Mouse (Mus musculus): Measurements from ENCODE around the gene Nanos2. TPM values are rescaled to one million over a fixed set of nuclear protein-coding genes. Genes with fewer than 3 reads are reported as not detected.

Nanos2 gene
- polyA plus RNA-seq, 1 experiment from 2014 or later, result not detected

GRCm38 (mm10) chr7:18992294-18992675 lies 5.1 kb downstream of the Nanos2 start:
- under 1% methylated on average over 22 of the region's 31 CpGs for WGBS
- H3K4me3 ChIP-seq, result peak overlapping the region; percentile 59

GRCm38 (mm10) chr7:18993036-18993435 lies 5.8 kb downstream of the Nanos2 start:
- Histone ChIP-seq H3K9ac (no peak overlapping the region), H3K9me3 (no peaks in the 10 kb centered on the region), H3K27me3 (peaks cover 15% of the 10 kb centered on the region), H3K4me3 (peak overlapping the region; percentile 59), H3K4me2 (peak overlapping the region; percentile 89), H3K4me1 (peaks cover 36% of the 10 kb centered on the region), H3K27ac (no peak overlapping the region), H3K36me3 (0 out of 2 replicates have a peak, but pooled peaks cover 5% of the 10 kb centered on the region)
- WGBS, result 85% methylated on average over 5 of the region's 5 CpGs
- no peak for ATAC-seq (ENCODE audit: insufficient number of reproducible peaks, low FRiP score, low TSS enrichment, low read depth)

More at GRCm38 (mm10) chr7:18992294-18992675, 5.1 kb downstream of the Nanos2 start:
- peaks cover 36% of the 10 kb centered on the region for H3K4me1 ChIP-seq
- peak overlapping the region; percentile 47 for H3K9ac ChIP-seq
- H3K4me2 ChIP-seq, result peak overlapping the region; percentile 89
- H3K27ac ChIP-seq, result no peak overlapping the region
- H3K36me3 ChIP-seq, result 0 out of 2 replicates have a peak, but pooled peaks cover 1% of the 10 kb centered on the region
- H3K9me3 ChIP-seq, result no peaks in the 10 kb centered on the region
- ATAC-seq (ENCODE audit: insufficient number of reproducible peaks, low FRiP score, low TSS enrichment, low read depth), result no peak
- peaks cover 15% of the 10 kb centered on the region for H3K27me3 ChIP-seq

GRCm38 (mm10) chr7:18998835-18999234 lies 11.6 kb downstream of the Nanos2 start:
- H3K4me1 ChIP-seq, result peaks cover 30% of the 10 kb centered on the region
- no peaks in the 10 kb centered on the region for H3K9me3 ChIP-seq
- H3K36me3 ChIP-seq, result 0 out of 2 replicates have a peak, but pooled peaks cover 5% of the 10 kb centered on the region
- no peak for ATAC-seq (ENCODE audit: insufficient number of reproducible peaks, low FRiP score, low TSS enrichment, low read depth)
- H3K4me3 ChIP-seq, result no peak overlapping the region
- no peak overlapping the region for H3K9ac ChIP-seq
- no peak overlapping the region for H3K4me2 ChIP-seq
- 40% methylated on average over 9 of the region's 9 CpGs for WGBS
- no peak overlapping the region for H3K27ac ChIP-seq
- H3K27me3 ChIP-seq, result no peaks in the 10 kb centered on the region

- Histone ChIP-seq H3K27me3 (no peaks in the 10 kb centered on the region), H3K4me3 (peak overlapping the region; percentile 29), H3K4me2 (peak overlapping the region; percentile 42), H3K9ac (no peak overlapping the region), H3K9me3 (no peaks in the 10 kb centered on the region), H3K27ac (0 out of 2 replicates have a peak overlapping the region, but pooled peaks have one; percentile 51), H3K36me3 (peaks cover 10% of the 10 kb centered on the region), H3K4me1 (peaks cover 35% of the 10 kb centered on the region)
- no peak for ATAC-seq (ENCODE audit: insufficient number of reproducible peaks, low FRiP score, low TSS enrichment, low read depth)
- 56% methylated on average over 10 of the region's 10 CpGs for WGBS
Observed at GRCm38 (mm10) chr7:19000421-19000820, 13.2 kb downstream of the Nanos2 start.

GRCm38 (mm10) chr7:19001066-19001806 lies 14.0 kb downstream of the Nanos2 start:
- no peaks in the 10 kb centered on the region for H3K27me3 ChIP-seq
- 34% methylated on average over 18 of the region's 18 CpGs for WGBS
- peaks cover 43% of the 10 kb centered on the region for H3K4me1 ChIP-seq
- peak overlapping the region; percentile 42 for H3K4me2 ChIP-seq
- peaks cover 18% of the 10 kb centered on the region for H3K36me3 ChIP-seq
- no peak overlapping the region for H3K9ac ChIP-seq
- no peaks in the 10 kb centered on the region for H3K9me3 ChIP-seq
- peak overlapping the region; percentile 85; the same call in 1 of the 2 replicates for H3K27ac ChIP-seq
- peak overlapping the region; percentile 29 for H3K4me3 ChIP-seq
- no peak for ATAC-seq (ENCODE audit: insufficient number of reproducible peaks, low FRiP score, low TSS enrichment, low read depth)

- Histone ChIP-seq H3K4me1 (peaks cover 48% of the 10 kb centered on the region), H3K9me3 (no peaks in the 10 kb centered on the region), H3K9ac (no peak overlapping the region), H3K27me3 (no peaks in the 10 kb centered on the region), H3K4me2 (no peak overlapping the region), H3K36me3 (peaks cover 20% of the 10 kb centered on the region), H3K27ac (peak overlapping the region; percentile 85; the same call in 1 of the 2 replicates), H3K4me3 (no peak overlapping the region)
- 50% methylated on average over 3 of the region's 3 CpGs for WGBS
- no peak for ATAC-seq (ENCODE audit: insufficient number of reproducible peaks, low FRiP score, low TSS enrichment, low read depth)
Observed at GRCm38 (mm10) chr7:19001807-19002085, 14.5 kb downstream of the Nanos2 start.

- Histone ChIP-seq H3K9ac (0 out of 2 replicates have a peak overlapping the region, but pooled peaks have one; percentile 42), H3K9me3 (no peaks in the 10 kb centered on the region), H3K4me1 (peaks cover 51% of the 10 kb centered on the region), H3K4me2 (peak overlapping the region; percentile 59), H3K36me3 (peaks cover 24% of the 10 kb centered on the region), H3K27me3 (no peaks in the 10 kb centered on the region), H3K27ac (peak overlapping the region; percentile 85), H3K4me3 (peak overlapping the region; percentile 40)
- WGBS, result 23% methylated on average over 4 of the region's 4 CpGs
- no peak for ATAC-seq (ENCODE audit: insufficient number of reproducible peaks, low FRiP score, low TSS enrichment, low read depth)
Observed at GRCm38 (mm10) chr7:19002115-19002514, 14.9 kb downstream of the Nanos2 start.

- no peaks in the 10 kb centered on the region for H3K27me3 ChIP-seq
- peak; percentile 64 for ATAC-seq (ENCODE audit: insufficient number of reproducible peaks, low FRiP score, low TSS enrichment, low read depth)
- H3K9me3 ChIP-seq, result no peaks in the 10 kb centered on the region
- H3K4me1 ChIP-seq, result peaks cover 60% of the 10 kb centered on the region
- H3K27ac ChIP-seq, result peak overlapping the region; percentile 85
- H3K4me2 ChIP-seq, result peak overlapping the region; percentile 59
- peak overlapping the region; percentile 42; the same call in 1 of the 2 replicates for H3K9ac ChIP-seq
- 3% methylated on average over 17 of the region's 17 CpGs for WGBS
- H3K4me3 ChIP-seq, result peak overlapping the region; percentile 40
- H3K36me3 ChIP-seq, result peaks cover 27% of the 10 kb centered on the region
Observed at GRCm38 (mm10) chr7:19002848-19003498, 15.8 kb downstream of the Nanos2 start.

GRCm38 (mm10) chr7:19003902-19004630 lies 16.9 kb downstream of the Nanos2 start, which contains the start of gene Irf2bp1:
Gene Irf2bp1, plus strand, starts transcription at chr7:19004044.
- Histone ChIP-seq H3K9me3 (no peaks in the 10 kb centered on the region), H3K36me3 (peaks cover 28% of the 10 kb centered on the region), H3K27me3 (no peaks in the 10 kb centered on the region), H3K4me2 (peak within 1 kb of the TSS; percentile 97), H3K27ac (peak within 1 kb of the TSS; percentile 98), H3K4me3 (peak within 1 kb of the TSS; percentile 82), H3K9ac (peak within 1 kb of the TSS; percentile 91), H3K4me1 (peaks cover 61% of the 10 kb centered on the region)
- ATAC-seq (ENCODE audit: insufficient number of reproducible peaks, low FRiP score, low TSS enrichment, low read depth), result peak; percentile 68
- WGBS, result under 1% methylated on average over 79 of the region's 90 CpGs

GRCm38 (mm10) chr7:19004631-19005079 lies 17.5 kb downstream of the Nanos2 start:
- Histone ChIP-seq H3K27ac (peak overlapping the region; percentile 98), H3K9ac (peak overlapping the region; percentile 91), H3K27me3 (no peaks in the 10 kb centered on the region), H3K4me1 (peaks cover 61% of the 10 kb centered on the region), H3K36me3 (peaks cover 28% of the 10 kb centered on the region), H3K4me3 (peak overlapping the region; percentile 82), H3K4me2 (peak overlapping the region; percentile 97), H3K9me3 (no peaks in the 10 kb centered on the region)
- no peak for ATAC-seq (ENCODE audit: insufficient number of reproducible peaks, low FRiP score, low TSS enrichment, low read depth)
- 5% methylated on average over 34 of the region's 34 CpGs for whole genome bisulfite sequencing

GRCm38 (mm10) chr7:19005417-19006121 lies 18.4 kb downstream of the Nanos2 start:
- H3K4me1 ChIP-seq, result peaks cover 56% of the 10 kb centered on the region
- peak overlapping the region; percentile 97 for H3K4me2 ChIP-seq
- peak overlapping the region; percentile 43; the same call in 1 of the 2 replicates for H3K27ac ChIP-seq
- no peaks in the 10 kb centered on the region for H3K27me3 ChIP-seq
- H3K9ac ChIP-seq, result no peak overlapping the region; the same call in 1 of the 2 replicates
- peaks cover 28% of the 10 kb centered on the region for H3K36me3 ChIP-seq
- ATAC-seq (ENCODE audit: insufficient number of reproducible peaks, low FRiP score, low TSS enrichment, low read depth), result no peak
- H3K4me3 ChIP-seq, result peak overlapping the region; percentile 82
- no peaks in the 10 kb centered on the region for H3K9me3 ChIP-seq
- WGBS, result 78% methylated on average over 34 of the region's 34 CpGs
